Mouse (Mus musculus) embryonic facial prominence, embryonic 10.5 days (tissue): ENCODE results near the gene Snd1. TPM values are rescaled to one million over a fixed set of nuclear protein-coding genes. Genes with fewer than 3 reads are reported as not detected.

Source experiments
- DNase-seq: peaks from one replicate; pipeline ENCODE4 v3.0.0-alpha.2; 2017; ENCODE audit warnings: low spot score
- H3K27ac ChIP-seq: fragments of 300-500 bp; sonication (generic); replicated peaks from 2 replicates; pipeline ENCODE4 v1.5.1; 2016; ENCODE audit warnings: mild to moderate bottlenecking
- H3K27me3 ChIP-seq: fragments of 300-500 bp; sonication (generic); replicated peaks from 2 replicates; pipeline ENCODE4 v1.6.1; 2016; ENCODE audit warnings: low read depth, mild to moderate bottlenecking; ENCODE audit not compliant: poor library complexity, severe bottlenecking
- H3K36me3 ChIP-seq: fragments of 300-500 bp; sonication (generic); replicated peaks from 2 replicates; pipeline ENCODE4 v1.6.1; 2016; ENCODE audit warnings: mild to moderate bottlenecking, moderate library complexity
- H3K4me1 ChIP-seq: fragments of 300-500 bp; sonication (generic); 2 replicates; pipeline ENCODE4 v1.6.1; 2016
- H3K4me3 ChIP-seq: fragments of 300-500 bp; sonication (generic); 2 replicates; pipeline ENCODE4 v1.5.1; 2016; ENCODE audit warnings: mild to moderate bottlenecking, moderate library complexity
- H3K9me3 ChIP-seq: fragments of 300-500 bp; sonication (generic); 2 replicates; pipeline ENCODE4 v1.6.1; 2016; ENCODE audit warnings: mild to moderate bottlenecking
- WGBS: fragments of 180-500 bp; shearing (Covaris S2); methylation state at CpG from one replicate; pipeline ENCODE4 v1.1.7; 2016; 5-methylcytosine and 5-hydroxymethylcytosine counted together
- polyA plus RNA-seq: library from polyadenylated mRNA; unstranded; fragments of >200 nt; fragmentation: Nextera tagmentation; extraction: Ambion mirVana; gene quantifications from 2 replicates; pipeline ENCODE4 v1.2.1, GENCODE M21; 2016

Gene Snd1
- polyA plus RNA-seq, 1 experiment from 2014 or later = 119 TPM

DNA sequence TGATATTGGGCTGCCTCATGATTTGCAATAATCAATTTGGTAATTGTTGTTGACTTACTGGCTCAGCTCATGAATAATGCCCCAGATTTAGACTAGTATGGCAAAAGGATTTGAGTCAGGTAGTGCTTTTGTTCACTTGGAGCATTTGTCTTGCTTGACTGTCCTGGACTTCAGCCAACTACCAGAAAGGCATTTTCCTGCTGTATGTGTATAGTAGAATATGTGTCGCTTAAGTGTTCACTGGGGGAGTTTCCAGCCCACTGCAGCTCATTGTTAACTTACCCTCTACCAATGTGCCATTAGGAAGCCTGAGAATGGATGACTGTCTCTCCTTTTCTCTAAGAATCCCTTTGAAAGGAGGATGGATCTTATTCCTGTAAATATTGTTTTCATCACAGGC, 268.6 kb downstream of the Snd1 start:
- H3K4me3 ChIP-seq = no peak overlapping the region
- H3K36me3 ChIP-seq = peaks cover 24% of the 10 kb centered on the region
- H3K27me3 ChIP-seq = no peaks in the 10 kb centered on the region
- H3K27ac ChIP-seq = no peak overlapping the region
- H3K4me1 ChIP-seq = peaks cover 9% of the 10 kb centered on the region
- no peaks in the 10 kb centered on the region for H3K9me3 ChIP-seq
- DNase-seq = no peak
- WGBS = 82% methylated on average over 1 of the region's 1 CpGs

DNA sequence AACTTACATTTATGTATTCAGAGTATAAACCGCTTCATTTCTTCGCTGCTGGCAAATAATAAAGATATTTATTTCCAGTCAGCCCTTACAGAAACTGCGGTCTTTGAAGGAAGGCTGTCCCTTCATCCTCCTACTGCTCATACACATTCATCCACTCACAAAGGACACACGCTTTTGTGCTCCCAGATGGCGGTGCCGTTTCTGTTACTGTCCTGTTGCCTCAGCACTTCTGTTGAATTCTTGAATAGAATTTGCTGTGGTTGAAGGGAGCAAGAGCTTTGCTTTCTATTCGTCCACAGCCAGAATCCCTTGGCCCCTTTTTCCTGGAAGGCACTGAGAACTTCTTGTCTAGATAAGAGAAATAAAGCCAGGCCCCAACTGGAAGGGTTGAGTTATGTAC, 270.9 kb downstream of the Snd1 start:
- H3K27me3 ChIP-seq = no peaks in the 10 kb centered on the region
- H3K27ac ChIP-seq = no peak overlapping the region
- peaks cover 24% of the 10 kb centered on the region for H3K36me3 ChIP-seq
- 92% methylated on average over 7 of the region's 7 CpGs for WGBS
- H3K4me1 ChIP-seq = peaks cover 10% of the 10 kb centered on the region
- no peak for DNase-seq
- no peaks in the 10 kb centered on the region for H3K9me3 ChIP-seq
- H3K4me3 ChIP-seq = no peak overlapping the region

DNA sequence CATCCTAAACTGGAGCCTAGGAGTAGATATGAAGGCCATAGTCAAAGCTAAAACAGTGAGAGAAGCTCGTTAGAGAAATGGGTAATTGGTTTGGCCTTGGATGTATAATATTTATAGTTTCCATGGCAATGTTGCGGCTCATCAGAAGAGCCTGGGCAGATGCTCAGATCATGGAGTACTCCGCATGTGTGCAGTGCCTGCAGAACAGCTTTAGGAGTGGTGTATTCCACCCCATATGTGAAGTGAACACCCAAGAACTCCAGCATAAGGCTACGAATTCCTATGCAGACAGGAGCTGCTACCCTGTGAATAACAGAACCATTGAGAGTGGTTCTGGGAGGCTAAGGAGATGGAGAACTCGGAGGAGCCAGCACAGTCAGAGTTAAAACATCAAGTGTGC, 272.1 kb downstream of the Snd1 start:
- Histone ChIP-seq H3K4me3 (no peak overlapping the region), H3K27me3 (no peaks in the 10 kb centered on the region), H3K4me1 (peaks cover 13% of the 10 kb centered on the region), H3K36me3 (peaks cover 24% of the 10 kb centered on the region), H3K9me3 (no peaks in the 10 kb centered on the region), H3K27ac (no peak overlapping the region)
- WGBS = 95% methylated on average over 5 of the region's 5 CpGs
- no peak for DNase-seq

DNA sequence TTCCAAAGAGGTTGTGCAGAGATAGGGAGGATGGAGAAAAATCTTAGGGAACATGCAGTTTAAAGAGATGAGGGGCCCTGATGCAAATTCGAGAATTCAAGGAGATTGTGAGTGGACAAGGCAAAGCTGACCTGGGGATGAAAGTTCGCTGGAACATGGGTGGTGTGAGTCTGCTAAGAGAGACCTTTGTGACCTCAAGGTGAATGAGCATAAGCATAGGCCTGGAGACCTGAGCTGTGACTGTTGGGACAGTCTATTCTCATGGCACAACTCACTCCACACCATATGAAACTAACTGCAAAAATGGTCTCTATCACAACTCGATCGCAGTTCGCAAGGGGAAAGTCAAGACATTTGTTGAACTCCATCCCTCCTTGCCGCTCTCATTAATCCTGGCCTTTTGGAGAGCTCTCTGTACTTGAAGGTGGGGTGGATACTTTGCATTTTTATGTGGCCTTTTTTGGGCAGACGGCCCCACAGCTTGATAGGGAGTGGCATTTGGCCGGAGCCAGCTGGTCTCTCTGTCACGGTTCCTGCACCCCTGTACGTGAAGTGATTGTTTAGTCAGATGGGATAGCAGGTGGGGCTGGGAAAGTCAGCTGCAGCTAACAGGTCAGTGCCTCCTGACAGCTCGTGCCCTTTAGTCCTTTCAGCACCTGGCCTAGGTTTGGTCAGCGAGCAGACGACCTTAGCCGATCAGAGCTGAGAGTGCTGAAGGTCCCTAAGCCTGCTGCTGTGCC, 273.2 kb downstream of the Snd1 start:
- Histone ChIP-seq H3K27ac (no peak overlapping the region), H3K4me3 (no peak overlapping the region), H3K9me3 (no peaks in the 10 kb centered on the region), H3K36me3 (peaks cover 24% of the 10 kb centered on the region), H3K27me3 (no peaks in the 10 kb centered on the region), H3K4me1 (peaks cover 16% of the 10 kb centered on the region)
- no peak for DNase-seq
- WGBS = 66% methylated on average over 14 of the region's 14 CpGs

DNA sequence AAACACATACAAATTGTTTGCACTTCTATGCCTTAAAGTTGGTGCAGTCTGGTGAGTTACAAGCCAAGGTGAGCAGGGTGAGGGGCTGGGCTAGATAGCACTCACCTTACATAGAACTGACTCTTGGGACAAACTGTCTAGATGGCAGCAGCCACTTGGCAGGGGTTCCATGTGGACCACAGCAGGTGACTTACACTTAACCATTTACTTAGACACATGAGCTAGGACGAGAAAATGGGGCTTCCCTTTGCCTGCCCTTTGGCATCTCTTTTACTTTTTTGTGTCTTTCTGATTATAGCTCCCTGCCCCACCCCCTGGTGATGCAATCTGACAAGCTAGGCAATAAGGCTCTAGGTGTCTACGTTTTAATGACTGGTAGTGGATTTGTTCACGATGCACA, 274.3 kb downstream of the Snd1 start:
- H3K9me3 ChIP-seq = no peaks in the 10 kb centered on the region
- no peak overlapping the region for H3K27ac ChIP-seq
- WGBS = 80% methylated on average over 3 of the region's 3 CpGs
- no peaks in the 10 kb centered on the region for H3K27me3 ChIP-seq
- no peak overlapping the region for H3K4me3 ChIP-seq
- peaks cover 27% of the 10 kb centered on the region for H3K4me1 ChIP-seq
- no peak for DNase-seq
- peaks cover 24% of the 10 kb centered on the region for H3K36me3 ChIP-seq

DNA sequence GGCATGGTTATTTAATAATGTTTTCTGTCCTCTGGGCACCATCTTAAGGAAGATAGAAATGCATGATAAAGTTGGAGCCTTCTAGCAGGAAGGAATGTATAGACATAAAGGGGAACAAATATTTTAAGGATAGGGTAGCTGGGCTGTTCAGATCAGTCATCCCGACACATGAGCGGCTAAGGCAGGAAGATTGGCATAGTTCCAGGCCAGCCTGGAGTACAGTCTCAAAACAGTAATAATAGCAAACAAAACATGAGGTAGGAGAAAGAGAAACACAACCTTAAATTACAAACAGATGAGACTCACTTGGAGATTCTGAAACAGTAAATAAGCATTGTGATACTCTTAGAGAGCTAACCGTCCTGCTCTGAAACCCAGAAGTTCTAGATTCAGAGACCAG, 276.2 kb downstream of the Snd1 start:
- Histone ChIP-seq H3K4me1 (peaks cover 29% of the 10 kb centered on the region), H3K27me3 (no peaks in the 10 kb centered on the region), H3K4me3 (no peak overlapping the region), H3K36me3 (peaks cover 11% of the 10 kb centered on the region), H3K9me3 (no peaks in the 10 kb centered on the region), H3K27ac (no peak overlapping the region)
- no peak for DNase-seq
- 88% methylated on average over 3 of the region's 3 CpGs for WGBS

DNA sequence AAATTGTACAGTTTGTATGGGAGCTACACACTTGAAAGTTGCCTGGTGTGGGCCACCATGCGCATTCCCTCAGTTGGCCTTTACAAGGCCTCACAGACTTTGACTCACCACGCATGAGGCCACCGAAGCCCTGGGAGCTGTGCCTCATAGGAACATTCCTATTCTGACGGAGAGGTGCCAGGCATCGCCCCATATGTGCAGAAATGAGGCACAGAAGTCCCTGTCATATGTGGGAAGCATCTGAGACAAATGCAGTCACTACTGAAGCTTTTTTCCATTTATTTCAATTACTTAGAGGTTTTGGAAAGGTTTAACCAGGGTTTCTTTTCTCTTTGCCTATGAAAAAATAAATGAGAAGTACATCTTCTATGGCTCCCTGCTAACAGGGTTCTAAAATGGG, 278.3 kb downstream of the Snd1 start:
- Histone ChIP-seq H3K27me3 (no peaks in the 10 kb centered on the region), H3K4me1 (peaks cover 30% of the 10 kb centered on the region), H3K9me3 (no peaks in the 10 kb centered on the region), H3K36me3 (no peaks in the 10 kb centered on the region), H3K4me3 (no peak overlapping the region), H3K27ac (no peak overlapping the region)
- DNase-seq = no peak
- WGBS = 89% methylated on average over 5 of the region's 5 CpGs

DNA sequence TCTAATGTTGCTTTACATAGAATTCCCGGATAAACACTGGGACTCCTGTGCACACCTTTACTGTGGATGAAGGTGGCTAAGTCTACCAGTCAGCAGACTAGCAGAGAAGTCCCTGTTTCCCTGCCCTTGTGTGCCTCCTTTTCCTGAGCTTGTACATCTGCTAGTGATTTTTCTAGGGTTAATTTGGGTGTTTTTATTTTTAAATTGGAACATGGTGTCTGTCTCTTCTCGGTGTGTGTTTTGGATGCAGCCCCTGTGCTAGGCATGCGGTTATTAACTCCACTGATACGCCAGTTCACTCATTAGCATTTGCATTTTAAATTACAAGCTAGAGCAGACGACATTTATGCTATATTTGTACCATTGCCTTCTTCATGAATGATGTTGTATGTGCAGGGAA, 278.7 kb downstream of the Snd1 start:
- peaks cover 26% of the 10 kb centered on the region for H3K4me1 ChIP-seq
- no peaks in the 10 kb centered on the region for H3K27me3 ChIP-seq
- no peak overlapping the region for H3K27ac ChIP-seq
- no peak overlapping the region for H3K4me3 ChIP-seq
- H3K9me3 ChIP-seq = no peaks in the 10 kb centered on the region
- WGBS = 55% methylated on average over 5 of the region's 5 CpGs
- no peak for DNase-seq
- no peaks in the 10 kb centered on the region for H3K36me3 ChIP-seq

DNA sequence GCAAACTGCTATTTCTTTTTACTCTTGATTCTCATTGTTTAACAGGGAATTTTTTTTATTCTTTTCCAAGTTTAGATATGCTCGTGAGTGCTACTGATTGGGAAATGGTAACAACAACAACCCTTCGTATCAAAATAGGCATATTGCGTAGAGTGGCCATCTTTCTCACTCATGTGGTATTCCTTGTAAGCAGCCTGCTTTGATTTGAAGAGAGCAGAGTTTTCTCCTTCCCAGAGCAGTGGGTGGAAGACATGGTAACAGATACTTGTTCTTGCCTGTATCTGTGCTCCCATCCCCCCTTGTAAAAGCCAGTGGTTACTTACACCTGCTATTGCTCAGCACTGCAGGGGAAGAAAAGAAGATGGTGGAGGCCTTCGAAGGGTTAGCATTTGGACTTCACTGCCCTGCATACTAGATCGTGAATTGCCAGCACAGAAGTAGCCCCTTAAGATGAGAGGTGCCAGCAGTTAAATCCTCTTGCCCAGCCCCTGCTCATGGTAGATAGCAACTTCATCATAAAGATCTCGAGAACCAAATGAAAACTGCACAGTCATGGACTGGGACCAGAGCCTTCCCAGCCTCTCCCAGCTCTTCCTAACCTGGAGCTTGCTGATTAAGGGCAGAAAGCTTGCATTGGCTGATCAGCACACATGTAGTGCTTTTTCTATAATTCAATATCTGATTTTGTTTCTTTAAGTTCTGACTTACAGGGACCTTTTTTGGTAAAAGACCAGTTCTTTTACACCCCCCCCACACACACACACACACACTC, 279.4 kb downstream of the Snd1 start:
- peaks cover 26% of the 10 kb centered on the region for H3K4me1 ChIP-seq
- no peak overlapping the region for H3K27ac ChIP-seq
- no peaks in the 10 kb centered on the region for H3K36me3 ChIP-seq
- WGBS = 86% methylated on average over 6 of the region's 6 CpGs
- H3K9me3 ChIP-seq = no peaks in the 10 kb centered on the region
- H3K27me3 ChIP-seq = no peaks in the 10 kb centered on the region
- DNase-seq = no peak
- H3K4me3 ChIP-seq = no peak overlapping the region

DNA sequence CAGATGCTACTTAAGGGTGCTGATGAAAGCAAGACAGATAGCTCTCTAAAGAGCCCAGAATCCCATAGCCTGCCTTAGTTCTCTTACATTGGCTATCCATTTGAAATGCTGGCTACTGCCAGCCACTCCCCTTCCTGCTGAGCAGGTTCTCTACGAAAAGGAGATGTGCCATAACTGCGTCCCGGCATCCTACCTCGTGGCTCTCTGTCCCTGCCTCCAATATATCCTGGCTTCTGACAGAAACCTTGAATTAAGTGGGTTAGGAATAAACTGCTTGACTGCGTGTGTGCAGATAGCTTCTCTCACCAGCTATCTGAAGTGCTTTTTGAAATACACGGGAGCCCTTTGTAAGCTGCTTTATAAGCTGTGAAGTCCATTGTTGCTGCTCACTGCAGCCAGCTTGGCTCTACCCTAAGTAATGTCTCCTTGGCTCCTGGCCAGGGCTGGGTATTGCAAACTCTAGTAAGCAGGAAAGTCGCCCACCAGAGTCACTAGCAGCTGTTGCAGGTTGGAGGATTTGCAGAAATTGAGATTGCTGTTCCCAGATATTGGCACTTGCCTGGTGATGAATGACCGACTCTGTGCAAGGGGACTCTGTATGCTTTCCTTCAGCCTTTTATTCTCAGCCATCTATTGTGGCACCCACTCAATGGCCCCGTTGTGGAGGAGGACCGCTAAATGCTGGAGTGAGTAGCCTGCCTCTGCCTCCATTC, 281.5 kb downstream of the Snd1 start:
- no peak for DNase-seq

DNA sequence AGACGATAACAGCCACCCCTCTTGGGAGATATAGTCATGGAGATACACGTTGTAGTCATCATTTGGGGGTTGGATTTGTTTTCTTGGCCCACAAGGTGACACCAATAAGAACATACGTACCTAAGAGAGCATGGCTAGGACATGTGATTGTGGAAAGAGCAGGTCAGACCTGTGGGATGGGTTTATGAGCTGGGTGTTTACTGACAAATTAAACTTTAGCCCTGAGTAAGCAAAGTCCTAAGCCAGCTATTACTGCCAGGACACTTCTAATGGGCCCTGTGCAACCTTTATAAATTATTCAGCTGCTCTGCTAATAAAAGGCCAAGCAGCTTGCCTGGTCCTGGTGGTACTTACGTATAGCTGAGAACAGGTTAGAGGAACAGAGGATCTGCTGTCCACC, 283.4 kb downstream of the Snd1 start:
- peaks cover 48% of the 10 kb centered on the region for H3K4me1 ChIP-seq
- 87% methylated on average over 4 of the region's 4 CpGs for WGBS

More for the DNA sequence above, 281.5 kb downstream of the Snd1 start:
- Histone ChIP-seq H3K4me3 (no peak overlapping the region), H3K27ac (no peak overlapping the region; the same call in 1 of the 2 replicates), H3K9me3 (no peaks in the 10 kb centered on the region), H3K4me1 (peaks cover 44% of the 10 kb centered on the region), H3K27me3 (no peaks in the 10 kb centered on the region), H3K36me3 (no peaks in the 10 kb centered on the region)
- 76% methylated on average over 10 of the region's 10 CpGs for WGBS

DNA sequence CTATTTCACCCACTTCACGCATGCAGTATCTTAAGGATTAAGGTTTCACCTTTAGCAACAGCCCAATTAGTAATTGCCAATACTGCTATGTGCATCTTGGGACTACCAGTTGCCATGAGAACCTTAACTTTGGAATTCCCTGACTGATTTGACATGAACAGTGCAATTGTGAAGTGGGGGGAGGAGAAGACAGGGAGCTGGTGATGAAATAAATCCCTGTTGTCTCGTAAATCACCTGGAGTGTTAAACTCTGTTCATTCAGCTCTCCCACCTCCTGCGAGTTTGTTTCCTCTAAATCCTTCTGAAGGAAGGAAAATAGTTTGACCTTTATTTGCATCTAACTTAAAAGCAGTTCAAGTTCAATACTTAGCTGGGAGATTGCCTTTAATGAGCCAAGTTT, 286.8 kb downstream of the Snd1 start:
- Histone ChIP-seq H3K27me3 (no peaks in the 10 kb centered on the region), H3K36me3 (no peaks in the 10 kb centered on the region), H3K4me3 (no peak overlapping the region), H3K27ac (no peak overlapping the region), H3K9me3 (no peaks in the 10 kb centered on the region), H3K4me1 (peaks cover 32% of the 10 kb centered on the region)
- WGBS = 48% methylated on average over 3 of the region's 3 CpGs
- no peak for DNase-seq

More for the DNA sequence above, 283.4 kb downstream of the Snd1 start:
- H3K27me3 ChIP-seq = no peaks in the 10 kb centered on the region
- H3K36me3 ChIP-seq = no peaks in the 10 kb centered on the region
- no peak overlapping the region for H3K4me3 ChIP-seq
- no peaks in the 10 kb centered on the region for H3K9me3 ChIP-seq
- no peak overlapping the region for H3K27ac ChIP-seq
- no peak for DNase-seq
